28 mouse cellular contexts compared by ENCODE assay signal in the genomic region with DNA sequence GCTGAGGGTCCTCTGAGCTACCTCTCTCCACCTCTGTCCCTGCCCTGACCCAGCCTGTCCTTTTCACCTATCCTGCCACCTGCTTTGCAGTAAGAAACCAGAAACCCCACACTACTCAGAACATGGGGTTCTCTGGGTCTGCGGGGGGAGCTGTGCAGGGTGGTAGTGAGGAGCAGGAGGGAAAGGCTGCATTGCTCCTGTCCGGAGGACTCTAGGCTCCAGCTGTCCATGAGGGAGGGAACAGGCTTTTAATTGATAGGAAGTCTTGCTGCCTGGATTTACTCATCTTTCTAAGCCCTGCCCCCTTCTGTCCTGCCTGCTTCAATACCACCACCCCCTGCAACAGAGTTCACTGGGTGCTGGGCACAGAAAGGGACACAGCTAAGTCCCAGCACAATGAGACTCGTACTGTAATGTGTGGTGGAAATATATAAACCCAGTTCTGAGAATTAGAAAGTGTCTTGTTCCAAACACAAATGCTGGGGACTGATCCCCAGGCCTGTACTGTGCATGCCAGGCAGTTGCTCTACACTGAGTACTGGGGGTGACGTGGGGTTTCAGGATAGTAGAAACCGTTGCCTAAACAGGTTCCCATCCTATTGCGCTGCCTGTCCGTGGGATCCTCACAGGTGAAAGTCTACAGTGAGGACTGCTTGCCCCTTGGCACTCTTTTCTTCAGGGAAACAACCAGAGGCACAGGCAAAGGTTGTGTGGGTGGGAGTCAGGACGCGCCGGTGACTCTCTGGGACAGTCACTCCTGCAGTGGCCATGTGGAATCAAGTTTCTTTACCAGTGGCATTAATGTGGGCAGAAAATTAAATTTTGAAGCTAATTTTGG.
DNase-seq lines count a peak whose midpoint lies in the region; ATAC-seq and TF ChIP-seq lines count a peak whose summit lies in the region.
"Had no signal": no experiment of that assay in that cellular context is flagged by ENCODE, and none has a peak within 500 bp of the region (broad histone marks: within the 10 kb centered on the region; RNA-seq: fewer than 3 reads in every experiment).

No protein-coding gene starts in this region.

- no peak overlapping the region for H3K4me3 ChIP-seq in heart, embryonic 10.5 days
- H3K4me3 ChIP-seq in heart, postnatal 0 days (ENCODE audit: low read depth, low read length), result no peak overlapping the region
- H3K4me3 ChIP-seq in kidney, postnatal 0 days (replicated peaks; ENCODE audit: low read depth, low read length), result no peak overlapping the region
- H3K4me3 ChIP-seq in limb, embryonic 10.5 days, result no peak overlapping the region
- H3K4me3 ChIP-seq: embryonic facial prominence, embryonic 13.5 days; forebrain, embryonic 12.5 days; intestine, embryonic 15.5 days; lung, embryonic 15.5 days; midbrain, embryonic 10.5 days; midbrain, embryonic 15.5 days had no signal

- TF ChIP-seq EP300 in heart, postnatal 0 days (IDR thresholded peaks at IDR 0.05; ENCODE audit: low read depth), result no peak

- no peak overlapping the region for H3K4me2 ChIP-seq in heart, postnatal 0 days (ENCODE audit: low read depth, low read length)
- no peak overlapping the region for H3K4me2 ChIP-seq in kidney, postnatal 0 days (ENCODE audit: low read length)
- H3K4me2 ChIP-seq: embryonic facial prominence, embryonic 13.5 days; forebrain, embryonic 12.5 days; intestine, embryonic 15.5 days; liver, embryonic 11.5 days; lung, embryonic 15.5 days; midbrain, embryonic 15.5 days had no signal

- H3K9me3 ChIP-seq in heart, embryonic 10.5 days, result no peaks in the 10 kb centered on the region
- H3K9me3 ChIP-seq in heart, postnatal 0 days (replicated peaks; ENCODE audit: control insufficient read depth, low read length), result no peaks in the 10 kb centered on the region
- H3K9me3 ChIP-seq in kidney, postnatal 0 days (replicated peaks; ENCODE audit: low read length), result no peaks in the 10 kb centered on the region
- H3K9me3 ChIP-seq in limb, embryonic 10.5 days (replicated peaks), result no peaks in the 10 kb centered on the region
- H3K9me3 ChIP-seq: embryonic facial prominence, embryonic 13.5 days; intestine, embryonic 15.5 days; lung, embryonic 15.5 days; midbrain, embryonic 15.5 days had no signal

- H3K36me3 ChIP-seq in heart, embryonic 10.5 days, result no peaks in the 10 kb centered on the region
- no peaks in the 10 kb centered on the region for H3K36me3 ChIP-seq in heart, postnatal 0 days (replicated peaks; ENCODE audit: control insufficient read depth, insufficient read depth, low read length)
- H3K36me3 ChIP-seq in kidney, postnatal 0 days (ENCODE audit: insufficient read depth, low read length), result no peaks in the 10 kb centered on the region
- H3K36me3 ChIP-seq in limb, embryonic 10.5 days, result no peaks in the 10 kb centered on the region
- H3K36me3 ChIP-seq: embryonic facial prominence, embryonic 13.5 days; forebrain, embryonic 12.5 days; intestine, embryonic 15.5 days; lung, embryonic 15.5 days; midbrain, embryonic 10.5 days; midbrain, embryonic 15.5 days had no signal

- peak overlapping the region; percentile 65 for H3K27ac ChIP-seq in heart, embryonic 10.5 days
- H3K27ac ChIP-seq in heart, postnatal 0 days (ENCODE audit: low read depth), result 0 out of 2 replicates have a peak overlapping the region, but pooled peaks have one; percentile 1
- peak overlapping the region; percentile 68 for H3K27ac ChIP-seq in kidney, postnatal 0 days
- H3K27ac ChIP-seq in limb, embryonic 10.5 days, result peak overlapping the region; percentile 57; the same call in 1 of the 2 replicates
- H3K27ac ChIP-seq: embryonic facial prominence, embryonic 13.5 days; forebrain, embryonic 12.5 days; intestine, embryonic 15.5 days; lung, embryonic 15.5 days; midbrain, embryonic 10.5 days; midbrain, embryonic 15.5 days had no signal

- peaks cover 46% of the 10 kb centered on the region for H3K4me1 ChIP-seq in heart, embryonic 10.5 days
- H3K4me1 ChIP-seq in heart, postnatal 0 days (ENCODE audit: control insufficient read depth, insufficient read depth), result peaks cover 19% of the 10 kb centered on the region; the same call in 1 of the 2 replicates
- peaks cover 14% of the 10 kb centered on the region for H3K4me1 ChIP-seq in kidney, postnatal 0 days (replicated peaks; ENCODE audit: insufficient read depth, low read length)
- H3K4me1 ChIP-seq in limb, embryonic 10.5 days, result peaks cover 40% of the 10 kb centered on the region

- H3K27me3 ChIP-seq in heart, embryonic 10.5 days (ENCODE audit: insufficient read depth, poor library complexity, severe bottlenecking), result no peaks in the 10 kb centered on the region
- H3K27me3 ChIP-seq in heart, postnatal 0 days (ENCODE audit: control insufficient read depth, insufficient read depth, low read length), result no peaks in the 10 kb centered on the region
- no peaks in the 10 kb centered on the region for H3K27me3 ChIP-seq in kidney, postnatal 0 days (ENCODE audit: insufficient read depth, low read length)
- no peaks in the 10 kb centered on the region for H3K27me3 ChIP-seq in limb, embryonic 10.5 days (ENCODE audit: low read depth, poor library complexity, severe bottlenecking)
- H3K27me3 ChIP-seq: embryonic facial prominence, embryonic 13.5 days; forebrain, embryonic 12.5 days; intestine, embryonic 15.5 days; lung, embryonic 15.5 days; midbrain, embryonic 15.5 days; Patski had no signal

- ATAC-seq in heart, postnatal 0 days (ENCODE audit: insufficient read depth, low read depth), result no peak
- ATAC-seq in kidney, postnatal 0 days (replicated peaks; ENCODE audit: low FRiP score, low read depth), result no peak
- ATAC-seq: forebrain, postnatal 0 days; hindbrain, embryonic 16.5 days; intestine, embryonic 15.5 days; midbrain, embryonic 15.5 days; Patski had no signal

- no peak for TF ChIP-seq CTCF in heart, postnatal 0 days (IDR thresholded peaks at IDR 0.05; ENCODE audit: low read depth)
- TF ChIP-seq CTCF in kidney, postnatal 0 days (IDR thresholded peaks at IDR 0.05; ENCODE audit: low read depth), result no peak

- no peak for DNase-seq in heart, embryonic 10.5 days (ENCODE audit: low spot score)
- DNase-seq in heart, postnatal 14 days, result no peak
- no peak for DNase-seq in heart, postnatal 0 days (ENCODE audit: low spot score)
- no peak for DNase-seq in heart, postnatal 25 days (ENCODE audit: low spot score)
- DNase-seq in kidney, postnatal 0 days (ENCODE audit: low spot score), result no peak
- no peak for DNase-seq in kidney, adult 11 months
- DNase-seq in limb, embryonic 10.5 days (ENCODE audit: low spot score), result no peak
- no peak for DNase-seq in urinary bladder, postnatal 25 days (ENCODE audit: low spot score)
- DNase-seq: adrenal gland, postnatal 10 days; cerebellum, adult 11-12 months; cerebellum, adult 9-11 months; embryo, embryonic 11 days; forebrain, postnatal 0 days; layer of hippocampus, postnatal 36 days; left cerebral cortex, postnatal 4 days; right cerebral cortex, adult 18-20 months; right cerebral cortex, postnatal 4 days; thymus, adult 2 months; thymus, postnatal 36 days had no signal

- intact Hi-C loops in heart, postnatal 14 days (cut with DNase I), result loop anchor here (5.0 kb wide), 2 partner anchors 42 to 197 kb away; no protein-coding TSS in a partner anchor
- intact Hi-C loops in heart, postnatal 25 days (cut with DNase I), result no loop called here

- H3K9ac ChIP-seq in heart, postnatal 0 days (replicated peaks; ENCODE audit: low read depth, low read length), result no peak overlapping the region; the same call in 1 of the 2 replicates
- H3K9ac ChIP-seq in kidney, postnatal 0 days (ENCODE audit: low read depth, low read length), result no peak overlapping the region
- H3K9ac ChIP-seq: embryonic facial prominence, embryonic 13.5 days; forebrain, embryonic 12.5 days; forebrain, postnatal 0 days; intestine, embryonic 15.5 days; lung, embryonic 15.5 days; midbrain, embryonic 15.5 days had no signal

- 79% methylated on average over 10 of the region's 10 CpGs for WGBS in heart, embryonic 10.5 days
- WGBS in heart, postnatal 0 days, result 82% methylated on average over 10 of the region's 10 CpGs
- WGBS in kidney, postnatal 0 days, result 74% methylated on average over 10 of the region's 10 CpGs
- 85% methylated on average over 10 of the region's 10 CpGs for WGBS in limb, embryonic 10.5 days

Comparison
In these comparisons a context has a peak if more than half of its experiments do, and no peak if none do; other contexts are left out.
1. H3K27ac ChIP-seq: peak in every context shown above with its lines; median percentile 68 in kidney, postnatal 0 days; 65 in heart, embryonic 10.5 days; 57 in limb, embryonic 10.5 days; 1 in heart, postnatal 0 days.